Mouse (Mus musculus): Measurements from ENCODE around the gene Tesk1.

GRCm38 (mm10) chr4:43483535-43484091, 41.9 kb downstream of the Tesk1 start, which contains the start of gene Sit1:
- TF ChIP-seq CTCF (conservative IDR thresholded peaks at IDR 0.05 in 1 of 2, IDR thresholded peaks at IDR 0.05 in 1 of 2; ENCODE audit: low read depth in 2 of 2, low read length in 2 of 2) (no peak), MXI1 (IDR thresholded peaks at IDR 0.05; ENCODE audit: low read depth, low read length) (no peak), SIN3A (IDR thresholded peaks at IDR 0.05; ENCODE audit: low read length) (no peak), RCOR1 (conservative IDR thresholded peaks at IDR 0.05; ENCODE audit: low read depth, low read length) (no peak)
